Mouse (Mus musculus) midbrain, embryonic 12.5 days (tissue): ENCODE results near the gene Ttc25. TPM values are rescaled to one million over a fixed set of nuclear protein-coding genes. Genes with fewer than 3 reads are reported as not detected.
"Not testable (repeated sequence)": the region's sequence is repeated elsewhere in the genome, so short reads cannot be mapped to it uniquely, and the experiment has no call there.

Source experiments
- ATAC-seq: fragments of 200-750 bp; cut with Nextera tagmentation; 2 replicates; pipeline ENCODE4 v1.8.0; 2017; ENCODE audit warnings: low read depth, moderate TSS enrichment, moderate library complexity; ENCODE audit not compliant: low FRiP score
- H3K27ac ChIP-seq: fragments of 300-500 bp; sonication (generic); replicated peaks from 2 replicates; pipeline ENCODE4 v1.5.1; 2016; ENCODE audit warnings: mild to moderate bottlenecking
- H3K27me3 ChIP-seq: fragments of 300-500 bp; sonication (generic); 2 replicates; pipeline ENCODE4 v1.6.1; 2016; ENCODE audit warnings: mild to moderate bottlenecking
- H3K36me3 ChIP-seq: fragments of 300-500 bp; sonication (generic); 2 replicates; pipeline ENCODE4 v1.6.1; 2016
- H3K4me1 ChIP-seq: fragments of 300-500 bp; sonication (generic); 2 replicates; pipeline ENCODE4 v1.6.1; 2016
- H3K4me2 ChIP-seq: fragments of 300-500 bp; sonication (generic); replicated peaks from 2 replicates; pipeline ENCODE4 v1.6.1; 2016; ENCODE audit warnings: mild to moderate bottlenecking, moderate library complexity
- H3K4me3 ChIP-seq: fragments of 300-500 bp; sonication (generic); 2 replicates; pipeline ENCODE4 v1.5.1; 2016; ENCODE audit warnings: mild to moderate bottlenecking
- H3K9ac ChIP-seq: fragments of 300-500 bp; sonication (generic); replicated peaks from 2 replicates; pipeline ENCODE4 v1.6.1; 2016; ENCODE audit warnings: mild to moderate bottlenecking, moderate library complexity
- H3K9me3 ChIP-seq: fragments of 300-500 bp; sonication (generic); 2 replicates; pipeline ENCODE4 v1.6.1; 2016; ENCODE audit warnings: mild to moderate bottlenecking
- WGBS: fragments of 180-500 bp; shearing (Covaris S2); methylation state at CpG from one replicate; pipeline ENCODE4 v1.1.7; 2016; 5-methylcytosine and 5-hydroxymethylcytosine counted together
- polyA plus RNA-seq: library from polyadenylated mRNA; unstranded; fragments of >200 nt; fragmentation: Nextera tagmentation; extraction: Ambion mirVana; gene quantifications from 2 replicates; pipeline ENCODE4 v1.2.1, GENCODE M21; 2016

Ttc25 gene
- polyA plus RNA-seq, 1 experiment from 2014 or later, result 2.4 TPM

DNA sequence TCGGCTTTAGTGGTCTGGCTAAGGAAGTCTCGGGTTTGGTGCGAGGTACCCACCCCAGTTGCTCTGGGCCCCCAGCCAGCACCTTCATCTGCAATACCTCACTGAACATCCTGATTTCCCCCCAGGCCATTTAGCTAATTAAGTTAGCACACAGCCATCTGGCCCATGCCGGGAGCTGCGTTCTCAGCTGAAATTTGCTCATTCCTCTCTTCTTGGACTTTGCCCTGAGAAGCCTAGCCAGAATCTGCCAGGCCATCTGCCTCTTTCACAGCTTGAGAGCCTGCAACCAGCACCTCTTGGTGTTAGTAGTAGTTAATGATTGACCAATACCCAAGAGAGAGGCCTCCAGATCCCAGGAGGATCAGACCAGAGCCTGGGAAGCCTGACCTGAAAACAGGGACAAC, 27.2 kb upstream of the Ttc25 start:
- no peak for ATAC-seq
- Histone ChIP-seq H3K9me3 (no peaks in the 10 kb centered on the region), H3K27me3 (no peaks in the 10 kb centered on the region), H3K4me2 (no peak overlapping the region), H3K27ac (no peak overlapping the region), H3K4me1 (0 out of 2 replicates have a peak, but pooled peaks cover 2% of the 10 kb centered on the region), H3K36me3 (peaks cover 98% of the 10 kb centered on the region), H3K9ac (no peak overlapping the region), H3K4me3 (no peak overlapping the region)
- 79% methylated on average over 5 of the region's 5 CpGs for WGBS

DNA sequence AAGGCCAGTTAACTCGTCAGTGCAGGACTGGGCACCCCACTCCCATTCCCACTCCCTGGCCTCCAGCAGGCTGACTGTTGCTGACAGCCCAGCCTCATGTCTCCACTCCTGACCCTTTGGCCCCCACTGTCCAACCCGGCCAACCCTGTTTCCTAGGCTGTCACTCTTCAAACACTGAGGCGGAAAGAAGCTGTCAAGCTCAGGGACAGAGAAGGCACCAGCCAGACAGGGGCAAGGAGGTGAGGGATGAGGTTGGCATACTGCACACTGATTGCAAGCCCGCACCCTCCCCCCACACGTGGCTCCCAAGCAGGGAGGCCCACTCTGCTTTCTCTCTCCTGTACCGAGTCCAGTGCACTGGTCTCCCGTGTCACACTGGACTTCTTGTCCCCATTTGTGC, 26.2 kb upstream of the Ttc25 start:
- H3K36me3 ChIP-seq, result peaks cover 98% of the 10 kb centered on the region
- H3K4me2 ChIP-seq, result no peak overlapping the region
- WGBS, result 88% methylated on average over 7 of the region's 7 CpGs
- H3K9ac ChIP-seq, result no peak overlapping the region
- no peak overlapping the region for H3K4me3 ChIP-seq
- H3K27ac ChIP-seq, result no peak overlapping the region
- no peaks in the 10 kb centered on the region for H3K9me3 ChIP-seq
- no peak for ATAC-seq
- no peaks in the 10 kb centered on the region for H3K27me3 ChIP-seq
- H3K4me1 ChIP-seq, result peaks cover 4% of the 10 kb centered on the region

GRCm38 (mm10) chr11:100520838-100521237, 24.6 kb upstream of the Ttc25 start:
- 86% methylated on average over 15 of the region's 15 CpGs for WGBS
- H3K9ac ChIP-seq, result no peak overlapping the region
- no peak overlapping the region for H3K4me2 ChIP-seq
- peaks cover 83% of the 10 kb centered on the region for H3K36me3 ChIP-seq
- H3K27ac ChIP-seq, result no peak overlapping the region
- ATAC-seq, result no peak
- H3K27me3 ChIP-seq, result no peaks in the 10 kb centered on the region
- no peak overlapping the region for H3K4me3 ChIP-seq
- H3K4me1 ChIP-seq, result peaks cover 20% of the 10 kb centered on the region
- no peaks in the 10 kb centered on the region for H3K9me3 ChIP-seq

GRCm38 (mm10) chr11:100524358-100524757, 21.0 kb upstream of the Ttc25 start:
- Histone ChIP-seq H3K27me3 (no peaks in the 10 kb centered on the region; the same call in 1 of the 2 replicates), H3K27ac (no peak overlapping the region), H3K9me3 (no peaks in the 10 kb centered on the region), H3K9ac (no peak overlapping the region), H3K4me1 (peaks cover 30% of the 10 kb centered on the region), H3K4me2 (no peak overlapping the region; the same call in 1 of the 2 replicates), H3K36me3 (peaks cover 50% of the 10 kb centered on the region), H3K4me3 (no peak overlapping the region)
- ATAC-seq, result no peak
- WGBS, result 86% methylated on average over 5 of the region's 5 CpGs

DNA sequence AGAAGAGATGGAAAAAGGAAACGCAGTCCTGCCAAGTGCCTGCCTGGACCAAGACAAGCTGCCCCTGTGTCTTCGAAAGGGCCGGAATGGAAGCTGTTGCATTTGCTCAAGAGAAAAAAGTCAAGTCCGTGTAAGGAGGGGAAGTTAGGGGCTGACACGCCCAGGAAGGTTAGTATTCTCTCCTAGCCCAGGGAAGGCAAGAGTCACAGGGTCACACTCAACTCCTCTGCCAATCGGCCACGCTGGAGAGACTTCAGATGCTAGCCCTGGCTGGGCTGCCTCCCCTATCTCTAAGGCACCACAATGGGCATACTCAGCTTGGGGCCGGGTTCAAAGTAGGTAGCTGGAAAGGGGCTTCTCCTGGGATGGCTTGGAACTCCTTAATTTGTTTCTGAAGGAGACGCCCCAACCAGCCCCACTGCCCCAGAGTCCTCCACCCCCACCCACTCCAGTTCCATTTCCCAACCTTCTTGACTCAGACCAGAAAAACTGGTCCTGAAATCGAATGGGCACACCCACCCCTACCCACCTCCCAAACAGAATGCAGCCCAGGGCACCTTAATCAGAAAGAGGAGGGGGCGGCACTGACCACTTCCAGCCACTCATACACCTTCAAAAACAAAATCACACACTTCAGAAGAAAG, 20.3 kb upstream of the Ttc25 start:
- Histone ChIP-seq H3K9ac (peak overlapping the region; percentile 93), H3K36me3 (peaks cover 42% of the 10 kb centered on the region), H3K4me3 (peak overlapping the region; percentile 93), H3K4me2 (peak overlapping the region; percentile 97), H3K27me3 (no peaks in the 10 kb centered on the region; the same call in 1 of the 2 replicates), H3K27ac (no peak overlapping the region), H3K4me1 (peaks cover 30% of the 10 kb centered on the region), H3K9me3 (no peaks in the 10 kb centered on the region)
- no peak for ATAC-seq
- WGBS, result 65% methylated on average over 11 of the region's 11 CpGs

- no peak for ATAC-seq
- WGBS, result 7% methylated on average over 15 of the region's 15 CpGs
- Histone ChIP-seq H3K36me3 (peaks cover 31% of the 10 kb centered on the region), H3K4me3 (peak overlapping the region; percentile 93), H3K4me1 (peaks cover 30% of the 10 kb centered on the region), H3K27me3 (no peaks in the 10 kb centered on the region; the same call in 1 of the 2 replicates), H3K4me2 (peak overlapping the region; percentile 97), H3K9me3 (no peaks in the 10 kb centered on the region), H3K27ac (0 out of 2 replicates have a peak overlapping the region, but pooled peaks have one; percentile 3), H3K9ac (peak overlapping the region; percentile 93)
These were observed 19.2 kb upstream of the Ttc25 start for GRCm38 (mm10) chr11:100526052-100526816.

- peak; percentile 31 for ATAC-seq
These were observed 18.3 kb upstream of the Ttc25 start for GRCm38 (mm10) chr11:100527066-100527457.

GRCm38 (mm10) chr11:100527458-100528374, 17.7 kb upstream of the Ttc25 start, which contains the start of gene Acly:
Acly (minus strand) TSS chr11:100528000.
- under 1% methylated on average over 52 of the region's 54 CpGs for WGBS
- ATAC-seq, result peak; percentile 98
- H3K27ac ChIP-seq, result peak within 1 kb of the TSS; percentile 89
- peaks cover 30% of the 10 kb centered on the region for H3K4me1 ChIP-seq
- H3K9ac ChIP-seq, result peak within 1 kb of the TSS; percentile 93
- H3K4me2 ChIP-seq, result peak within 1 kb of the TSS; percentile 97
- peaks cover 16% of the 10 kb centered on the region for H3K36me3 ChIP-seq
- H3K27me3 ChIP-seq, result peaks cover 3% of the 10 kb centered on the region; the same call in 1 of the 2 replicates
- no peaks in the 10 kb centered on the region for H3K9me3 ChIP-seq
- H3K4me3 ChIP-seq, result peak within 1 kb of the TSS; percentile 93

More at GRCm38 (mm10) chr11:100527066-100527457, 18.3 kb upstream of the Ttc25 start:
- peaks cover 23% of the 10 kb centered on the region for H3K36me3 ChIP-seq
- H3K27me3 ChIP-seq, result no peaks in the 10 kb centered on the region; the same call in 1 of the 2 replicates
- peak overlapping the region; percentile 93 for H3K4me3 ChIP-seq
- peak overlapping the region; percentile 89 for H3K27ac ChIP-seq
- H3K4me2 ChIP-seq, result peak overlapping the region; percentile 97
- H3K9me3 ChIP-seq, result no peaks in the 10 kb centered on the region
- WGBS, result under 1% methylated on average over 26 of the region's 26 CpGs
- H3K4me1 ChIP-seq, result peaks cover 30% of the 10 kb centered on the region
- peak overlapping the region; percentile 93 for H3K9ac ChIP-seq

GRCm38 (mm10) chr11:100528375-100529165, 16.8 kb upstream of the Ttc25 start:
- 21% methylated on average over 19 of the region's 19 CpGs for WGBS
- H3K27ac ChIP-seq, result peak overlapping the region; percentile 75; the same call in 1 of the 2 replicates
- H3K9me3 ChIP-seq, result no peaks in the 10 kb centered on the region

DNA sequence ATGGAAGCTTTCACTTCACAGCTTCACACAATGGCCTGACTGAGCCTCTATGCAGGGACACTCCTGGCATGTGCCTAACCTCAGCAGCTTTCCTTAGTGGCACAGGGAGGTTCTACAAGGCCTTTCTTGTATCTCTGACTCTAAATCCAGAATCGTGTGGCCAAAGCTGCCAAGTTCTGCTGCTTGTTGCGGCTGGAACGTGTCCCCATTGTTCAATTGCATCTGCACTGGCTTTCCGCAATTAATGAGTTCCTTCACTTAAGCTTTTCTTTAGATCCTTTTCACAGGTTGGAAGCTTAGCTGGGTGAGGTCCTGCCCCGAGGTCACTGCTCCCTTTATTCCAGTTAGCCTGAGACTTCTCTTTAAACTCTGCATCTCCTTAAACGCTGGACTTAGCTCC, 11.5 kb upstream of the Ttc25 start:
- ATAC-seq, result no peak
- H3K4me1 ChIP-seq, result no peaks in the 10 kb centered on the region
- no peak overlapping the region for H3K4me3 ChIP-seq
- no peak overlapping the region for H3K9ac ChIP-seq
- H3K9me3 ChIP-seq, result no peaks in the 10 kb centered on the region
- H3K27me3 ChIP-seq, result peaks cover 10% of the 10 kb centered on the region; the same call in 1 of the 2 replicates
- 24% methylated on average over 6 of the region's 6 CpGs for WGBS
- H3K36me3 ChIP-seq, result no peaks in the 10 kb centered on the region
- H3K4me2 ChIP-seq, result no peak overlapping the region
- no peak overlapping the region for H3K27ac ChIP-seq

More at GRCm38 (mm10) chr11:100528375-100529165, 16.8 kb upstream of the Ttc25 start:
- H3K4me2 ChIP-seq, result peak overlapping the region; percentile 97
- H3K4me1 ChIP-seq, result peaks cover 30% of the 10 kb centered on the region
- H3K27me3 ChIP-seq, result peaks cover 6% of the 10 kb centered on the region; the same call in 1 of the 2 replicates
- ATAC-seq, result no peak
- H3K9ac ChIP-seq, result peak overlapping the region; percentile 47
- H3K4me3 ChIP-seq, result peak overlapping the region; percentile 93
- peaks cover 8% of the 10 kb centered on the region for H3K36me3 ChIP-seq

- not testable (repeated sequence) for ATAC-seq, H3K4me2 ChIP-seq, H3K9me3 ChIP-seq, H3K36me3 ChIP-seq, H3K27me3 ChIP-seq, H3K4me3 ChIP-seq, H3K9ac ChIP-seq, H3K27ac ChIP-seq, H3K4me1 ChIP-seq
- 75% methylated on average over 2 of the region's 2 CpGs for WGBS
These were observed 11.0 kb upstream of the Ttc25 start for GRCm38 (mm10) chr11:100534411-100534810.
